Mouse (Mus musculus) kidney, postnatal 0 days (tissue): ENCODE results near the gene Napsa. TPM values are rescaled to one million over a fixed set of nuclear protein-coding genes. Genes with fewer than 3 reads are reported as not detected.

Source experiments
- ATAC-seq: fragments of 200-750 bp; cut with Nextera tagmentation; replicated peaks from 2 replicates; pipeline ENCODE4 v1.8.0; 2017; ENCODE audit warnings: low read depth, moderate number of reproducible peaks, moderate TSS enrichment, moderate library complexity; ENCODE audit not compliant: low FRiP score
- DNase-seq: peaks from one replicate; pipeline ENCODE4 v3.0.0-alpha.2; 2016; ENCODE audit warnings: low spot score
- H3K27ac ChIP-seq: fragments of 300-500 bp; sonication (generic); 2 replicates; pipeline ENCODE4 v1.5.1; 2014; ENCODE audit warnings: mild to moderate bottlenecking
- H3K27me3 ChIP-seq: fragments of 300-500 bp; sonication (generic); 2 replicates; pipeline ENCODE4 v1.6.1; 2014; ENCODE audit warnings: low read length, mixed read lengths; ENCODE audit not compliant: insufficient read depth
- H3K36me3 ChIP-seq: fragments of 300-500 bp; sonication (generic); 2 replicates; pipeline ENCODE4 v1.6.1; 2014; ENCODE audit warnings: low read length, mixed read lengths; ENCODE audit not compliant: insufficient read depth
- H3K4me1 ChIP-seq: fragments of 300-500 bp; sonication (generic); replicated peaks from 2 replicates; pipeline ENCODE4 v1.6.1; 2014; ENCODE audit warnings: antibody characterized with exemption, low read length, mixed read lengths; ENCODE audit not compliant: insufficient read depth
- H3K4me2 ChIP-seq: fragments of 300-500 bp; sonication (generic); 2 replicates; pipeline ENCODE4 v1.6.1; 2014; ENCODE audit warnings: mild to moderate bottlenecking, low read length, moderate library complexity, mixed read lengths
- H3K4me3 ChIP-seq: fragments of 300-500 bp; sonication (generic); replicated peaks from 2 replicates; pipeline ENCODE4 v1.5.1; 2014; ENCODE audit warnings: low read depth, low read length
- H3K9ac ChIP-seq: fragments of 300-500 bp; sonication (generic); 2 replicates; pipeline ENCODE4 v1.6.1; 2014; ENCODE audit warnings: low read depth, low read length
- H3K9me3 ChIP-seq: fragments of 300-500 bp; sonication (generic); replicated peaks from 2 replicates; pipeline ENCODE4 v1.6.1; 2016; ENCODE audit warnings: low read length, inconsistent platforms, mixed read lengths
- CTCF ChIP-seq: IDR thresholded peaks from 2 replicates; pipeline ENCODE4 v1.5.1; 2016; ENCODE audit warnings: antibody characterized with exemption, low read depth, mild to moderate bottlenecking, moderate library complexity
- WGBS: fragments of 180-500 bp; shearing (Covaris S2); extraction: QIAGEN DNeasy Blood & Tissue Kit; methylation state at CpG from one replicate; pipeline ENCODE4 v1.1.7; 2014; 5-methylcytosine and 5-hydroxymethylcytosine counted together
- polyA plus RNA-seq: library from polyadenylated mRNA; unstranded; fragments of >200 nt; fragmentation: Nextera tagmentation; extraction: Ambion mirVana; gene quantifications from 2 replicates; pipeline ENCODE4 v1.2.1, GENCODE M21; 2015

Napsa gene
- polyA plus RNA-seq, 1 experiment from 2014 or later: 408 TPM

- DNase-seq: no peak
- no peak for ATAC-seq
- Histone ChIP-seq H3K9me3 (no peaks in the 10 kb centered on the region), H3K4me3 (no peak overlapping the region), H3K4me1 (no peaks in the 10 kb centered on the region), H3K27ac (no peak overlapping the region), H3K36me3 (no peaks in the 10 kb centered on the region), H3K4me2 (no peak overlapping the region), H3K9ac (no peak overlapping the region), H3K27me3 (peaks cover 6% of the 10 kb centered on the region; the same call in 1 of the 2 replicates)
- 78% methylated on average over 6 of the region's 6 CpGs for WGBS
- TF ChIP-seq CTCF: no peak
These were observed 9.5 kb downstream of the Napsa start for GRCm38 (mm10) chr7:44581637-44582036.

- Histone ChIP-seq H3K27me3 (peaks cover 15% of the 10 kb centered on the region), H3K36me3 (no peaks in the 10 kb centered on the region), H3K4me3 (no peak overlapping the region), H3K9ac (no peak overlapping the region), H3K4me2 (no peak overlapping the region), H3K4me1 (no peaks in the 10 kb centered on the region; the same call in 1 of the 2 replicates), H3K27ac (no peak overlapping the region), H3K9me3 (no peaks in the 10 kb centered on the region)
- TF ChIP-seq CTCF: no peak
- WGBS: 70% methylated on average over 5 of the region's 5 CpGs
- ATAC-seq (no peak), DNase-seq (no peak)
These were observed 10.5 kb downstream of the Napsa start for GRCm38 (mm10) chr7:44582709-44583108.

GRCm38 (mm10) chr7:44583146-44583545 is 11.0 kb downstream of the Napsa start:
- no peak for TF ChIP-seq CTCF
- no peak overlapping the region for H3K27ac ChIP-seq
- WGBS: 85% methylated on average over 1 of the region's 1 CpGs
- DNase-seq: no peak
- H3K36me3 ChIP-seq: no peaks in the 10 kb centered on the region
- ATAC-seq: no peak
- peaks cover 18% of the 10 kb centered on the region for H3K27me3 ChIP-seq
- H3K9me3 ChIP-seq: no peaks in the 10 kb centered on the region
- H3K4me1 ChIP-seq: no peaks in the 10 kb centered on the region; the same call in 1 of the 2 replicates
- no peak overlapping the region for H3K9ac ChIP-seq
- no peak overlapping the region for H3K4me2 ChIP-seq
- no peak overlapping the region for H3K4me3 ChIP-seq

- H3K27me3 ChIP-seq: peaks cover 27% of the 10 kb centered on the region
- DNase-seq: no peak
- no peak overlapping the region for H3K27ac ChIP-seq
- H3K9ac ChIP-seq: no peak overlapping the region
- H3K36me3 ChIP-seq: no peaks in the 10 kb centered on the region
- ATAC-seq: no peak
- no peaks in the 10 kb centered on the region; the same call in 1 of the 2 replicates for H3K4me1 ChIP-seq
- WGBS: 79% methylated on average over 4 of the region's 4 CpGs
- H3K4me2 ChIP-seq: no peak overlapping the region
- H3K4me3 ChIP-seq: no peak overlapping the region
- no peak for TF ChIP-seq CTCF
- no peaks in the 10 kb centered on the region for H3K9me3 ChIP-seq
These were observed 12.2 kb downstream of the Napsa start for GRCm38 (mm10) chr7:44584265-44584804.

- 76% methylated on average over 6 of the region's 6 CpGs for WGBS
These were observed 12.7 kb downstream of the Napsa start for GRCm38 (mm10) chr7:44584921-44585320.

GRCm38 (mm10) chr7:44585606-44586005 is 13.4 kb downstream of the Napsa start:
- no peak for ATAC-seq
- H3K9ac ChIP-seq: no peak overlapping the region
- no peak for TF ChIP-seq CTCF
- no peaks in the 10 kb centered on the region for H3K36me3 ChIP-seq
- H3K4me3 ChIP-seq: no peak overlapping the region
- H3K27me3 ChIP-seq: peaks cover 34% of the 10 kb centered on the region
- H3K4me2 ChIP-seq: no peak overlapping the region
- no peaks in the 10 kb centered on the region; the same call in 1 of the 2 replicates for H3K4me1 ChIP-seq
- WGBS: 91% methylated on average over 6 of the region's 6 CpGs
- no peaks in the 10 kb centered on the region for H3K9me3 ChIP-seq
- DNase-seq: no peak
- no peak overlapping the region for H3K27ac ChIP-seq

More at GRCm38 (mm10) chr7:44584921-44585320, 12.7 kb downstream of the Napsa start:
- Histone ChIP-seq H3K4me2 (no peak overlapping the region), H3K4me1 (no peaks in the 10 kb centered on the region; the same call in 1 of the 2 replicates), H3K4me3 (no peak overlapping the region), H3K27me3 (peaks cover 33% of the 10 kb centered on the region), H3K9me3 (no peaks in the 10 kb centered on the region), H3K9ac (no peak overlapping the region), H3K36me3 (no peaks in the 10 kb centered on the region), H3K27ac (no peak overlapping the region)
- no peak for TF ChIP-seq CTCF
- DNase-seq (no peak), ATAC-seq (no peak)

GRCm38 (mm10) chr7:44586518-44586917 is 14.3 kb downstream of the Napsa start:
- H3K4me2 ChIP-seq: peak overlapping the region; percentile 37
- TF ChIP-seq CTCF: no peak
- peaks cover 3% of the 10 kb centered on the region; the same call in 1 of the 2 replicates for H3K4me1 ChIP-seq
- no peak overlapping the region for H3K9ac ChIP-seq
- H3K9me3 ChIP-seq: no peaks in the 10 kb centered on the region
- no peak overlapping the region for H3K27ac ChIP-seq
- WGBS: 13% methylated on average over 19 of the region's 19 CpGs
- peaks cover 38% of the 10 kb centered on the region for H3K27me3 ChIP-seq
- ATAC-seq: no peak
- no peak for DNase-seq
- no peaks in the 10 kb centered on the region for H3K36me3 ChIP-seq
- H3K4me3 ChIP-seq: 0 out of 2 replicates have a peak overlapping the region, but pooled peaks have one; percentile 2
